Comparison of ENCODE assay signal across 9 mouse cellular contexts in genomic region chr13:60686967-60687366, GRCm38 (mm10).
DNase-seq lines count a peak whose midpoint lies in the region; ATAC-seq lines count a peak whose summit lies in the region.
"Had no signal": no experiment of that assay in that cellular context is flagged by ENCODE, and none has a peak within 500 bp of the region (broad histone marks: within the 10 kb centered on the region; RNA-seq: fewer than 3 reads in every experiment).

No protein-coding gene starts in this region.

- H3K27ac ChIP-seq in heart, embryonic 10.5 days: peak overlapping the region; percentile 71; the same call in 1 of the 2 replicates

- no peaks in the 10 kb centered on the region for H3K9me3 ChIP-seq in heart, embryonic 10.5 days

- no peak overlapping the region for H3K4me3 ChIP-seq in heart, embryonic 10.5 days
- H3K4me3 ChIP-seq: myocyte had no signal

- no peaks in the 10 kb centered on the region for H3K27me3 ChIP-seq in heart, embryonic 10.5 days (ENCODE audit: insufficient read depth, poor library complexity, severe bottlenecking)

- no peak for ATAC-seq in megakaryocyte progenitor cell, adult 5-6 weeks (replicated peaks; ENCODE audit: poor library complexity)

- WGBS in heart, embryonic 10.5 days: 58% methylated on average over 12 of the region's 12 CpGs

- DNase-seq in right cerebral cortex, adult 18-20 months: peak; percentile 73
- no peak for DNase-seq in right cerebral cortex, postnatal 25 days
- no peak for DNase-seq in heart, embryonic 10.5 days (ENCODE audit: low spot score)
- DNase-seq in kidney, postnatal 4 days: peak; percentile 56 to 64
- peak; percentile 47 for DNase-seq in lung, postnatal 36 days
- DNase-seq in thymus, postnatal 36 days: no peak
- no peak for DNase-seq in urinary bladder, postnatal 25 days (ENCODE audit: low spot score)

- H3K36me3 ChIP-seq in heart, embryonic 10.5 days: no peaks in the 10 kb centered on the region

- peaks cover 46% of the 10 kb centered on the region for H3K4me1 ChIP-seq in heart, embryonic 10.5 days

Comparison
In these comparisons a context has a peak if more than half of its experiments do, and no peak if none do; other contexts are left out.
1. DNase-seq: peak in right cerebral cortex, adult 18-20 months (single experiment), kidney, postnatal 4 days (2 of 2) and lung, postnatal 36 days (single experiment); none in right cerebral cortex, postnatal 25 days (single experiment), heart, embryonic 10.5 days (single experiment), thymus, postnatal 36 days (0 of 2) and urinary bladder, postnatal 25 days (single experiment).